ENCODE assay signal across 10 mouse cellular contexts in genomic region chr10:118545966-118546365, GRCm38 (mm10).
DNase-seq lines count a peak whose midpoint lies in the region; ATAC-seq and TF ChIP-seq lines count a peak whose summit lies in the region.
"Had no signal": no experiment of that assay in that cellular context is flagged by ENCODE, and none has a peak within 500 bp of the region (broad histone marks: within the 10 kb centered on the region; RNA-seq: fewer than 3 reads in every experiment).

No protein-coding gene starts in this region.

- peak; percentile 64 for DNase-seq in 3T3-L1 (ENCODE audit: low read depth, low spot score)
- peak; percentile 54 for DNase-seq in CH12.LX (ENCODE audit: extremely low read depth)
- peak; percentile 44 for DNase-seq in embryo, embryonic 10 days (ENCODE audit: low spot score)
- no peak for DNase-seq in left cerebral cortex, adult 8-10 months (ENCODE audit: low spot score in 2 of 2)
- no peak for DNase-seq in right cerebral cortex, postnatal 36 days (ENCODE audit: low spot score in 2 of 2)
- DNase-seq: adrenal gland, postnatal 10 days had no signal

- H3K36me3 ChIP-seq in intestine, postnatal 0 days (ENCODE audit: control insufficient read depth, insufficient read depth), result no peaks in the 10 kb centered on the region
- no peaks in the 10 kb centered on the region for H3K36me3 ChIP-seq in intestine, embryonic 16.5 days (ENCODE audit: control insufficient read depth, insufficient read depth, low read length)
- no peaks in the 10 kb centered on the region for H3K36me3 ChIP-seq in CH12.LX (replicated peaks in 1 of 2; ENCODE audit: control insufficient read depth in 1 of 2, insufficient read depth in 1 of 2, low read length in 1 of 2)
- H3K36me3 ChIP-seq: intestine, embryonic 15.5 days had no signal

- H3K4me3 ChIP-seq in intestine, postnatal 0 days (ENCODE audit: low read depth, low read length), result no peak overlapping the region
- no peak overlapping the region for H3K4me3 ChIP-seq in intestine, embryonic 16.5 days (ENCODE audit: low read length)
- H3K4me3 ChIP-seq in CH12.LX (replicated peaks in 1 of 3; ENCODE audit: low read depth in 2 of 3, low read length in 2 of 3, poor library complexity in 1 of 3), result no peak overlapping the region
- H3K4me3 ChIP-seq: intestine, embryonic 15.5 days had no signal

- no peak for ATAC-seq in intestine, postnatal 0 days
- no peak for ATAC-seq in intestine, embryonic 16.5 days
- no peak for ATAC-seq in frontal cortex, adult (ENCODE audit: low TSS enrichment)
- ATAC-seq: intestine, embryonic 15.5 days had no signal

- no peak overlapping the region for H3K4me2 ChIP-seq in intestine, postnatal 0 days (replicated peaks; ENCODE audit: low read depth)
- no peak overlapping the region for H3K4me2 ChIP-seq in intestine, embryonic 16.5 days (ENCODE audit: low read depth, low read length)
- H3K4me2 ChIP-seq in CH12.LX (ENCODE audit: insufficient read depth, low read depth, poor library complexity, severe bottlenecking), result no peak overlapping the region
- H3K4me2 ChIP-seq: intestine, embryonic 15.5 days had no signal

- dilution Hi-C loops in CH12.LX (cut with MboI; ENCODE audit: extremely low pct_ligation_motif_present, extremely low pct_unique_long_range_greater_than_20kb, low sequenced_read_pairs), result no loop called here

- H3K79me2 ChIP-seq in CH12.LX (replicated peaks; ENCODE audit: control insufficient read depth, extremely low read depth, insufficient read depth, poor library complexity, severe bottlenecking), result no peaks in the 10 kb centered on the region

- no peak overlapping the region for H3K9ac ChIP-seq in intestine, postnatal 0 days (ENCODE audit: low read depth, low read length)
- H3K9ac ChIP-seq in intestine, embryonic 16.5 days (ENCODE audit: low read depth, low read length), result no peak overlapping the region
- H3K9ac ChIP-seq in CH12.LX (ENCODE audit: insufficient read depth, low read depth), result no peak overlapping the region
- H3K9ac ChIP-seq: intestine, embryonic 15.5 days had no signal

- H3K4me1 ChIP-seq in intestine, postnatal 0 days (replicated peaks; ENCODE audit: control insufficient read depth, insufficient read depth, low read length), result no peaks in the 10 kb centered on the region
- no peaks in the 10 kb centered on the region for H3K4me1 ChIP-seq in intestine, embryonic 16.5 days (ENCODE audit: control insufficient read depth, insufficient read depth, low read length)
- peaks cover 3 to 7% of the 10 kb centered on the region in 2 experiments; a peak in 2 of 4 replicates for H3K4me1 ChIP-seq in CH12.LX (ENCODE audit: control insufficient read depth in 1 of 2, insufficient read depth in 2 of 2)
- H3K4me1 ChIP-seq: intestine, embryonic 15.5 days had no signal

- H3K27me3 ChIP-seq in intestine, postnatal 0 days (replicated peaks; ENCODE audit: control insufficient read depth, insufficient read depth, low read length), result no peaks in the 10 kb centered on the region
- H3K27me3 ChIP-seq in intestine, embryonic 16.5 days (replicated peaks; ENCODE audit: control insufficient read depth, insufficient read depth, low read length), result no peaks in the 10 kb centered on the region
- H3K27me3 ChIP-seq in CH12.LX (replicated peaks), result no peaks in the 10 kb centered on the region
- H3K27me3 ChIP-seq: intestine, embryonic 15.5 days had no signal

- no peak for TF ChIP-seq EP300 in CH12.LX (IDR thresholded peaks at IDR 0.05; ENCODE audit: low read length)

- WGBS in intestine, postnatal 0 days, result 8% methylated on average over 1 of the region's 1 CpGs
- WGBS in intestine, embryonic 16.5 days, result 6% methylated on average over 1 of the region's 1 CpGs

- no peaks in the 10 kb centered on the region for H3K9me3 ChIP-seq in intestine, postnatal 0 days (ENCODE audit: control insufficient read depth)
- no peaks in the 10 kb centered on the region for H3K9me3 ChIP-seq in intestine, embryonic 16.5 days (ENCODE audit: control insufficient read depth, low read length)
- H3K9me3 ChIP-seq in CH12.LX (replicated peaks; ENCODE audit: low read length), result no peaks in the 10 kb centered on the region
- H3K9me3 ChIP-seq: intestine, embryonic 15.5 days had no signal

- TF ChIP-seq CTCF in intestine, postnatal 0 days (IDR thresholded peaks at IDR 0.05; ENCODE audit: low read depth), result peak; percentile 63
- TF ChIP-seq CTCF in CH12.LX (conservative IDR thresholded peaks at IDR 0.05 in 1 of 2, IDR thresholded peaks at IDR 0.05 in 1 of 2; ENCODE audit: low read depth in 2 of 2, low read length in 2 of 2), result peak; percentile 28 to 77; a peak in 3 of 4 replicates

- peak; percentile 85 for TF ChIP-seq RAD21 in CH12.LX (IDR thresholded peaks at IDR 0.05; ENCODE audit: low read depth, low read length)

- no peak overlapping the region for H3K27ac ChIP-seq in intestine, postnatal 0 days (ENCODE audit: low read depth, low read length)
- no peak overlapping the region for H3K27ac ChIP-seq in intestine, embryonic 16.5 days (ENCODE audit: low read length)
- H3K27ac ChIP-seq in CH12.LX (ENCODE audit: insufficient read depth, low read depth), result no peak overlapping the region
- H3K27ac ChIP-seq: intestine, embryonic 15.5 days had no signal

- no peak for TF ChIP-seq POLR2A in CH12.LX (IDR thresholded peaks at IDR 0.05; ENCODE audit: low read depth, low read length)

- in situ Hi-C loops in CH12.LX (cut with MboI; ENCODE audit: low pct_ligation_motif_present, low pct_unique_long_range_greater_than_20kb, low sequenced_read_pairs), result loop anchor here (25.0 kb wide), 1 partner anchor 384 kb away; no protein-coding TSS in a partner anchor

TF ChIP-seq in CH12.LX, 34 proteins besides CTCF, POLR2A, EP300 and RAD21:
- no peak for TF ChIP-seq NELFE (IDR thresholded peaks at IDR 0.05; ENCODE audit: low read depth, low read length)
- no peak for TF ChIP-seq MAFK (IDR thresholded peaks at IDR 0.05; ENCODE audit: insufficient replicate concordance, low read length)
- TF ChIP-seq PAX5 (IDR thresholded peaks at IDR 0.05; ENCODE audit: low read length), result no peak
- TF ChIP-seq SMC3 (IDR thresholded peaks at IDR 0.05; ENCODE audit: low read depth, low read length), result peak; percentile 75
- no peak for TF ChIP-seq RCOR1 (conservative IDR thresholded peaks at IDR 0.05; ENCODE audit: low read depth, low read length)
- TF ChIP-seq MAX (IDR thresholded peaks at IDR 0.05; ENCODE audit: low read length), result no peak
- TF ChIP-seq JUND (conservative IDR thresholded peaks at IDR 0.05; ENCODE audit: low read depth, low read length), result no peak
- TF ChIP-seq ZC3H11A (IDR thresholded peaks at IDR 0.05; ENCODE audit: low read depth, low read length), result peak; percentile 28; the same call in 1 of the 2 replicates
- no peak for TF ChIP-seq USF1 (IDR thresholded peaks at IDR 0.05; ENCODE audit: low read depth, low read length)
- TF ChIP-seq ZNF384 (IDR thresholded peaks at IDR 0.05; ENCODE audit: low read depth, low read length), result peak; percentile 88

Comparison
In these comparisons a context has a peak if more than half of its experiments do, and no peak if none do; other contexts are left out.
1. DNase-seq: peak in 3T3-L1 (single experiment), CH12.LX (single experiment) and embryo, embryonic 10 days (single experiment); none in left cerebral cortex, adult 8-10 months (0 of 2) and right cerebral cortex, postnatal 36 days (0 of 2).